Mouse (Mus musculus): Measurements from ENCODE around the gene Skap1.

The Skap1 gene

GRCm38 (mm10) chr11:96622782-96623181 is 158.4 kb downstream of the Skap1 start:
- peak; percentile 92 for DNase-seq (ENCODE audit: low read depth, low spot score)

GRCm38 (mm10) chr11:96624436-96624835 is 160.0 kb downstream of the Skap1 start:
- DNase-seq (ENCODE audit: low read depth, low spot score) = no peak

GRCm38 (mm10) chr11:96629775-96630174 is 165.4 kb downstream of the Skap1 start:
- DNase-seq (ENCODE audit: low read depth, low spot score) = peak; percentile 53

- DNase-seq (ENCODE audit: low read depth, low spot score) = no peak
Measured at GRCm38 (mm10) chr11:96631521-96631920, 167.1 kb downstream of the Skap1 start.

- DNase-seq (ENCODE audit: low read depth, low spot score) = no peak
Measured at GRCm38 (mm10) chr11:96637927-96638326, 173.5 kb downstream of the Skap1 start.

GRCm38 (mm10) chr11:96639805-96640204 is 175.4 kb downstream of the Skap1 start:
- DNase-seq (ENCODE audit: low read depth, low spot score) = peak; percentile 35

GRCm38 (mm10) chr11:96642173-96643140 is 178.1 kb downstream of the Skap1 start:
- DNase-seq (ENCODE audit: low read depth, low spot score) = peak; percentile 16

- no peak for DNase-seq (ENCODE audit: low read depth, low spot score)
Measured at GRCm38 (mm10) chr11:96644969-96645368, 180.6 kb downstream of the Skap1 start.

GRCm38 (mm10) chr11:96645538-96646037 is 181.2 kb downstream of the Skap1 start:
- DNase-seq (ENCODE audit: low read depth, low spot score) = no peak

- no peak for DNase-seq (ENCODE audit: low read depth, low spot score)
Measured at GRCm38 (mm10) chr11:96651848-96652247, 187.5 kb downstream of the Skap1 start.

- no peak for DNase-seq (ENCODE audit: low read depth, low spot score)
Measured at GRCm38 (mm10) chr11:96653867-96654266, 189.5 kb downstream of the Skap1 start.

- DNase-seq (ENCODE audit: low read depth, low spot score) = no peak
Measured at GRCm38 (mm10) chr11:96658420-96658819, 194.0 kb downstream of the Skap1 start.

GRCm38 (mm10) chr11:96666924-96667323 is 202.5 kb downstream of the Skap1 start:
- peak; percentile 89 for DNase-seq (ENCODE audit: low read depth, low spot score)

GRCm38 (mm10) chr11:96668367-96668766 is 204.0 kb downstream of the Skap1 start:
- DNase-seq (ENCODE audit: low read depth, low spot score) = no peak

GRCm38 (mm10) chr11:96673792-96674191 is 209.4 kb downstream of the Skap1 start:
- DNase-seq (ENCODE audit: low read depth, low spot score) = peak; percentile 68

GRCm38 (mm10) chr11:96674786-96675365 is 210.5 kb downstream of the Skap1 start:
- DNase-seq (ENCODE audit: low read depth, low spot score) = no peak

- DNase-seq (ENCODE audit: low read depth, low spot score) = no peak
Measured at GRCm38 (mm10) chr11:96678026-96678425, 213.6 kb downstream of the Skap1 start.

GRCm38 (mm10) chr11:96679026-96679425 is 214.6 kb downstream of the Skap1 start:
- no peak for DNase-seq (ENCODE audit: low read depth, low spot score)

- DNase-seq (ENCODE audit: low read depth, low spot score) = peak; percentile 68
Measured at GRCm38 (mm10) chr11:96685381-96685780, 221.0 kb downstream of the Skap1 start.

- no peak for DNase-seq (ENCODE audit: low read depth, low spot score)
Measured at GRCm38 (mm10) chr11:96686713-96687280, 222.4 kb downstream of the Skap1 start.

GRCm38 (mm10) chr11:96692250-96692649 is 227.9 kb downstream of the Skap1 start:
- DNase-seq (ENCODE audit: low read depth, low spot score) = peak; percentile 41

GRCm38 (mm10) chr11:96693360-96693759 is 229.0 kb downstream of the Skap1 start:
- DNase-seq (ENCODE audit: low read depth, low spot score) = peak; percentile 85
